Mouse (Mus musculus) T-cell, adult 2 months (primary cell): ENCODE results near the gene Lcn6.
A peak's percentile ranks its signal among the peaks of the same experiment; 100 is the strongest.
"Not testable (repeated sequence)": the region's sequence is repeated elsewhere in the genome, so short reads cannot be mapped to it uniquely, and the experiment has no call there.

Experiments used
- DNase-seq: peaks from one replicate; pipeline ENCODE4 v3.0.0; 2022; ENCODE audit warnings: low spot score

Lcn6 gene

DNA sequence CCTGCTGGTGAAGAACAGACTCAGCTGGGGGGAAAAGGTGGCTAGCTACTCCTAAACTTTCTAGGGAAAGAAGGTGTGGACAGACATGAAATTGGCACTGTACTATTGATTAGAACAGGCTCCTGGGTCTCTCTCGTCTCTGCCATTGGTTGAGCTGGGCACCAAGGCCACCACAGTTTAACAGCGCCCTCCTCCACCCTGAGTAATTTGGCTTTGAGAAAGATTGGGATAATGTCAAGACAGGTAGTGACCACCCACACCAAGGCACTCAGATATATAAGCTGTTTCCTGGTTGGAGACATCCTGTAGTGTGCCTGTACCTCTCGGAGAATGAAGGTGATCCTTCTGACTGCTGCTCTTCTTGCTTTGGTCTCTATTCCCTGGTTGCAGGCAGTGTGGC, at the start of gene Lcn6:
Gene Lcn6, plus strand, starts transcription at position 301 of the 400 bp plus-strand sequence.
- no peak for DNase-seq

DNA sequence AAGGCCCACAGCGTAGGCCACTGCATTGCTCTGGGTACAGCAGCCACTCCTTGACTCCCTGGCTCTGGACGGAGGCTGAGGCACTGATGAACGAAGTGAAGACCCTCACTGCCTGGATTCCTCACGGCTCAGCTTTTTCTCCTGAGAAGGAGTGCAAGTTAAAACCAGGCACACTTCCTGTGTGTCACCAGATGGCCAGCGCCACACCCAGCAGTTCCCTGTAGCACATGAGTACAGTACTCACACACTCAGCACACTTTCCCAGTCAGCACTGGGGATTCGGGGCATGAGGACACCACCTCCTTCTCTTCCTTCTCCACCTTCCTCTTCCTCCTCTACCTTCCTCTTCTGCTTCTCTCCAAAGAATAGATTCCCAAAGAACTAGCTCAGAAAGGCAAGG, 48.8 kb upstream of the Lcn6 start, which contains the start of gene Fcna:
Gene Fcna, minus strand, starts transcription at position 220 of the 400 bp plus-strand sequence.
- DNase-seq, result no peak

GRCm38 (mm10) chr2:25628738-25629137, 47.8 kb upstream of the Lcn6 start:
- DNase-seq, result no peak

DNA sequence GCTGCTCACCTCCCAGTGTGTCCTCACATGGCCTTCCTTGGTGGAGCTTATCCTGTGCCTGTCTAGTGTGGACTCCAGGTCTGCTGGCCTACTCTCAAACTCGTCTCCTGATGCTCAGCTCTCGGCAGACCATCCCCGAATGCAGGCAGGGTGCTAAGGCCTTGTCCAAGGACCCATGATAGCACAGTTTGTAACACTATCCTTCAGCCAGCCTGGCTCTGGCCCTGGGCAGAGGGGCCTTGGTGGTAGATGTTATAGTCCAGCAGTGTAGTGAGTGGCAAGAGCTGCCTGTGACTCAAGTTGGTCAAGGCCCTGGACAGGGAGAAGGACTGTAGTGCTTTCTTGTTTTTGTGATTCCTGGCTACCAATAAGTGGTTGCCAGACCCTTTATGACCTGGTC, 43.0 kb upstream of the Lcn6 start:
- DNase-seq, result no peak

DNA sequence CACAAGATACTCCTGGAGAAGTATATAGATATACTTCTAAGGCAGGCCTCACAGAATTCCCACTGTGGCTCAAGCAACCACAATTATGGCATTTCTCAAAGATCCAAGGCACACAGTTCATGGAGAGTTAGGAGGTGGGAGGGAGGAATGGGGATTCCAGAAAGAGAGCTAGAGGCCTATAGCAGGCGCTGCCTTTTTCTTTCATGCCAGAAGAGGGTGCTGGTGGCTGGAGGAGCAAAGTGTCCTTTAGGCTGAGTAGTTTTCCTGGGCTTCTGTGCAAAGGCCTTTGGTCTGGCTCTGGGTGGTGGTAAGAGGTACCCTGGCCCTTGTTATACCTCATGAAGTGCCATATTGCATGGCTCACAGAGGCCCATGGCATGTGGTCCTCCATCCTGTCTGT, 42.5 kb upstream of the Lcn6 start:
- no peak for DNase-seq

DNA sequence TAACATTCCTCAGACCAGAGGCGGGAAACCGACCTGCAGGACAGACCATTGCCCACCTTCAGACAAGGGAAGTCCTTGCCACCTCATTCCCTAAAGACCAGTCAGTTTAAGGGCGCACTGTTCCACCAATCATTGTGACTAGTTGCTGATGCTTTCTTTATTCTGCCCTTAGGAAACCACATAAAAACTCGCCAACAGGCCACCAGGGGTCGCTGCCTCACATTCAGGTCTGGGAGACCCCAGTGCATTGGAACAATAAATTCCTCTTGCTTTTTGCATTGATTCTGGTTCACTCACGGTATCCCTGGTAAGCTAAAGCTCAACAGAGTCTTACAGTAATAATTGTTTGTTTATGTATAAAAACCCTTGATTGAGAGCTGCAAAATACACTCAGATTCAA, 36.7 kb upstream of the Lcn6 start:
- peak; percentile 24 for DNase-seq

- no peak for DNase-seq
These were observed 23.7 kb upstream of the Lcn6 start, which contains the start of gene Lcn8 for GRCm38 (mm10) chr2:25652902-25653301. Lcn8 (plus strand) TSS chr2:25653120.

GRCm38 (mm10) chr2:25654502-25654901, 22.1 kb upstream of the Lcn6 start:
- no peak for DNase-seq

DNA sequence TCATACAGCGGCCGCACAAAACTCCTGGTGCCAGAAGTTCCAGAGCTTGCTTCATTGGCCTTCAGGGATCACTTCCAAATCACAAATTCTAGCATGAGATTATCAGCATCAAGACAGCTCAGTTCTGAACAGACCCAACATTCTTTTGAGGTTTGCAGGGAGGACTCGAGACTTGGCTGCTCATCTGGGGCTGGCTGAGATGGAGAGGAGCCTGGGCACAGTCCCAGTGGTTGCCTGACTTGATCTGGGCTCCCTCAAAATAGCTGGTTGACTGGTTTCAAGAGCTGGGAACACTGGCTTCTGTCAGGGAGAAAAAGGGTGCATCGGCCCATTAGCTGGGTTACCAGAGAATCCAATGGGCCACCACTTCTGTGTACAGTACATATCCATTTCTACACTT, 19.9 kb upstream of the Lcn6 start:
- DNase-seq, result no peak

GRCm38 (mm10) chr2:25657246-25657645, 19.3 kb upstream of the Lcn6 start:
- DNase-seq, result no peak

GRCm38 (mm10) chr2:25657652-25658051, 18.9 kb upstream of the Lcn6 start, which contains the start of gene Lcn5:
Lcn5 (plus strand) TSS chr2:25657952.
- DNase-seq, result no peak

DNA sequence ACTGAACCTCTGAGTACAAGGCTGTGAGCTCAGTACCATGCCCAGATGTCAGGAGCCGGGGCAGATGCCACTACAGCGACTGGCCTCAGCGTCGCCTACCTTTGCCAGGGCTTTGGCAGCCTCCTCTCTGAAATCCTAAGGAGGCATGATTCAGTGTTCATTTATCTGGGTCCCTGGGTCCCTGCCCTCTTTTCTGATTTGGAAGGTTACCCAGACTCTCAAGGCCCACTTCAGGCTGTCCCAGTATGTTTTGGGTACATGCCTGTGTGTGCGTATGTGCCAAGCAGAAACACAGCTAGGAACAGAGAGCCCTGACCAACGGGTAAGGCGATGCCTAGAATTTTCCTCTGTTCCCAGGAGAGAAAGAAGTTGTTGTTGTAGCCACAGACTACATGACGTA, 16.3 kb upstream of the Lcn6 start:
- DNase-seq, result no peak

DNA sequence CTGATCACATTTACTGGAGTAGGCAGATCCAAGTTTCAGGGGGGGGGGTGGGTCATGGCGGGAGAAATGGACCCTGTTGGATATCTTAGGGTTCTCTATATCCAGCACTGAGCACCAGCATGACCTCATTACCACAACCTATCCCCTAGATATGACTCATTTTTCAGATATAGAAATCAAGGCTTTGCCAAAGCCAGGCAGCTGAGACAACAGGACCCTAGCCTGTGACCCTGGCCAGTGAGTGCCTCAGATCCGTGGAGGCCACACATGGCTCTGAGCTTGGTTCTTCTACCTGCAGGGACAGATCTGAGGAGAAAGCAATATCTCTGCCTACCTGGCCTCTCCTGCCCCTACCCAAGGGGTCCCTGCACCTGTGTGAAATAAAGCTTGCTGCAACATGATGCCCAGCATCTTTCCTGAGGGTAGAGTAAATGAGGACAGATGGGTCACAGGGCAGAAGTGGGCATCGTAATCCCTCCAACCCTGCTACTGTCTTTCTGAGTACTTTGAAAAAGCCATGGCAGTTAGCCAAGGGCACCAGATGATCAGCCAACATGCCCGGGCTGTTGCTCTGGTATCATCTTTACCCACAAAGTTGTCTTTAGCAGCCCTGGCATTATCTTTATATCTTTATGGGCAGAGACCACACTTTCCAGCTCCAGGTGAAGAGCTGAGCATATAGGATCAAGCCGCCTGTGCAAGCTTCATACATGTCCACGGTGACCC, 15.2 kb upstream of the Lcn6 start:
- no peak for DNase-seq

DNA sequence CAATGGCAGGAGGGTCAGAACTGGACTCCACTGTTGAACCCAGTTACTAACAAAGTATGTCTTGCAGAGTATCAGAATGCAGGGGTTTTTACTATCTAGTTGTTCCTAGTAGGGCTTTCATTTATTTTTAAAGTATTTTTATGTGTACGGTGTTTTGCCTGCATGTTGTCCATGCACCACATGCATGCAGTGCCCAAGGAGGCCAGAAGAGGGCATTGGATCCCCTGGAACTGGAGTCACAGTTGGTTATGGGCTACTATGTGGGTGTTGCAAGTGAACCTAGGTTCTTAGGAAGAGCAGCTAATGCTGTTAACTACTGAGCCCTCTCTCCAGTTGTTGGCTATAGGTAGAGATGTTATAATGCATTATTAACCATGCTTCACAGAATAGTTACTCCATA, 13.1 kb upstream of the Lcn6 start:
- DNase-seq, result peak; percentile 39

DNA sequence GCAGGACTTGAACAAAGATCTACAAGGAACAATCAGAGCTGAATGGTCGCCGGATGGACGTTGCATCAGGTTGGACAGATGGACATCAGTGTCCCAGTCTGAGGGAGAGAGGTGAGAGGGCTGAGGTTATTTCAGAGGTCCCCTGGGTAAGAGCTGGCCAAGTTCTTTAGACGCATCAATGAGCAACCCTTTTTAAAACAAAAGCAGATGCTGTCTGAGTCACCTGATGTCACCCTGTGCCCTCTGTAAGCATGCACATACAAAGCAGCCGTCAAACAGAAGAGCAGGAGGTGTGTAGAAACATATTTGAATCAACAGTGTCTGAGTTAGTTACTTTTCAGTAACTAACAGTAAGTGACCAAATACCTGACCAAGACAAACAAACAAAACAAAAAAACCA, 12.5 kb upstream of the Lcn6 start:
- DNase-seq, result no peak

DNA sequence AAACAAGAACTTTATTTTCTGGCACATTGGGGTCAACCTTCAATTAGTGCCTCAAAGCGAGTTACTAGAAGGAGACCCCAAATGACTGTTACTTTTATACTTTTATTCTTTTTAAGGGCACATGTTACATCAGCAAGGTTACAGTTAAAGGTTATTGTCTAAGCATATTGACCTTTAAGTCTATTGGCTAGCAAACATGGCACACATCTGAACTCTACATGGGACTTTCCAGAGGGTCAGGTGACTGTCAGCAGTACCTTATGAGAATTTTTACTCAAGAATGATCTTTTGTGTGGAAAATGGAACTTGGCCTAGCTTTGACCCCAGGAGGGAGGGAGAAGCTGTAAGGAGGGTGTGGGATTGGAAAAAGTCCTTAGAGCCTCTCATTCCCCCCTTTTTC, 10.1 kb upstream of the Lcn6 start:
- no peak for DNase-seq

GRCm38 (mm10) chr2:25679559-25679958, 3.0 kb downstream of the Lcn6 start:
- DNase-seq, result peak; percentile 55

DNA sequence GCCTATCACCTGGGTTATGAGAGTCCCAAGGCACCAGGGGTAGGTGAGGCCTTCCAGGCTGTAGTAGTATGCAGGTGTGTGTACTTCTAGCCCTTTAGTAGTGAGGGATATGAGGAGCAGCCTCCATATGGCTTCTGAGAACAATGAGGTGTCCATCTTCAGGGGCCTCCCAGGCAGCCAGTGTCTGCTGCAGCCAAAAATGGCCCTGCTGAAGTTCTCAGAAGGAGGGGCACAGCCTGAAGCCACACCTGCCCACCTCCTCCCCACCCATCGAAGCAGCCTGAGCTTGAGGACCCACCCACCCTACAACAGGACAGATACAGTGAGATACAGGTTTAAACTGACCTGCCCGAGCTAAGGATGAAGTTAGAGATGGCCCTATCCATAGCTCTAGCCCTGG, 5.8 kb downstream of the Lcn6 start, which contains the start of gene Lcn10:
Gene Lcn10, plus strand, starts transcription at position 301 of the 400 bp plus-strand sequence.
- DNase-seq, result no peak

- DNase-seq, result no peak
These were observed 10.4 kb downstream of the Lcn6 start for GRCm38 (mm10) chr2:25686941-25687340.

DNA sequence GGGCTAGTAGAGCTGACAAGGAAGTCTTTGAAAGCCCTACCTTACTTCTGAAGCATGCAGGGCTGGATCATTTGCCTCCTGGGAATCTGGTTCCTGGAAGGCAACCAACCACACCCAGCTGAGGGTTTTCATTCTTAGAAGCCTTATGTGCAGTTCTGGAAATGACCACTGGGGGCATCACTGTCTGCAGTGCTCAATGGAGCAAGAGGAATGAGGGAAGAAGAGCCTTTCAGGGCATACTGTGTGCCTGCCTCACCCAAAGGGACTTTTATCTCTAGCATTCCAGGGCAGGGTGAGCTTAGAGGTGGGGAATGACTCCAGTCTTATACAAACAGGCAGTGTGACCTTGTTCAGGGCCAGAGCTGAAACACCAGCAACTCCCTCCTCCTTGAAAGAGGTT, 18.0 kb downstream of the Lcn6 start:
- DNase-seq, result peak; percentile 32

GRCm38 (mm10) chr2:25696951-25697350, 20.4 kb downstream of the Lcn6 start:
- no peak for DNase-seq

DNA sequence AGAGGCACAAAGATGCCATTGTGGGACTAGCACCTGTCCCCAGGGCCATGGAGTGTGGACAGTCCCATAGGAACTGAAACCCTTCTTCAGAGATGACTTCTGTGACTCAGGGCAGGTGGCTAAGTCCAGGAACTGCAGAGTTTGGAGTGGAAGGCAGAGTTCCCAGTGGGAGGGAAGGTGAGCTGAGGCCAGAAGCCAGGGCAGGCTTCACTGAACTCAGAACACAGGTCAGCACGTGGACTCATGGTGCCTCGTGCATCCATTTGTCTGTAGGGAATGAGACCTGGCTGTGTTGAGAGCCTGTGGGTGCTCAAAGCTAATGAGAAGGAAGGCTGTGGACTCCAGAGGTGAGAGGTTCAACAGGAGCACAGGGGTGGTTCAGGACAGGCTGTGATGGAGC, 22.1 kb downstream of the Lcn6 start:
- DNase-seq, result no peak

DNA sequence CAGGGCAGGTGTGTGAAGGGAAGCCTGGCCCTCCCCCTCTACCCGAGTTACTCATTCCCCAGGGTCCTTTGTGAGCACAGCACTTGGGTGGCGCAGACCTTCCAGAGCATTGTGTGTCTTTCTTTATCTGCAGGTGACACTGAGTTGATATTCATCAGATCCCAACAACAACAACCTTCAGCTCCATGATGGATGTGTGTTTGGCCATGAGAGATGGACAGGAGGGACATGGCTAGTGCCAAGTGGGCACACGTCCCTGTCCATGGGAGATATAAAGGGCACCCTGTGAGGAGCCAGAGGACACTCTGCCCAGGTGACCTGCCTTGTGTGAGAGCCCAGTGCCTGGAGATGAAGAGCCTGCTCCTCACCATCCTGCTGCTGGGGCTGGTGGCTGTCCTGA, 23.2 kb downstream of the Lcn6 start, which contains the start of gene Obp2a:
Gene Obp2a, plus strand, starts transcription at position 301 of the 400 bp plus-strand sequence.
- DNase-seq, result not testable (repeated sequence)

GRCm38 (mm10) chr2:25701001-25701400, 24.4 kb downstream of the Lcn6 start:
- DNase-seq, result no peak
